Mouse (Mus musculus) lung, postnatal 14 days (tissue): Measurements from ENCODE around the gene Sorcs3.

ENCODE experiments used
- DNase-seq: peaks from one replicate; pipeline ENCODE4 v3.0.0; 2021

The Sorcs3 gene

GRCm38 (mm10) chr19:48391551-48391950, 185.7 kb downstream of the Sorcs3 start:
- DNase-seq = no peak

GRCm38 (mm10) chr19:48404774-48405495, 199.1 kb downstream of the Sorcs3 start:
- DNase-seq = no peak

GRCm38 (mm10) chr19:48408221-48408620, 202.4 kb downstream of the Sorcs3 start:
- no peak for DNase-seq

GRCm38 (mm10) chr19:48411332-48411731, 205.5 kb downstream of the Sorcs3 start:
- DNase-seq = peak; percentile 5

GRCm38 (mm10) chr19:48413836-48414235, 208.0 kb downstream of the Sorcs3 start:
- peak; percentile 43 for DNase-seq

GRCm38 (mm10) chr19:48418356-48418755, 212.5 kb downstream of the Sorcs3 start:
- DNase-seq = no peak

- no peak for DNase-seq
These were observed 223.4 kb downstream of the Sorcs3 start for GRCm38 (mm10) chr19:48429263-48429662.

GRCm38 (mm10) chr19:48429755-48430154, 223.9 kb downstream of the Sorcs3 start:
- peak; percentile 40 for DNase-seq

- DNase-seq = peak; percentile 13
These were observed 224.5 kb downstream of the Sorcs3 start for GRCm38 (mm10) chr19:48430328-48430727.

- DNase-seq = no peak
These were observed 232.6 kb downstream of the Sorcs3 start for GRCm38 (mm10) chr19:48438450-48438849.

GRCm38 (mm10) chr19:48461141-48461540, 255.3 kb downstream of the Sorcs3 start:
- no peak for DNase-seq

- DNase-seq = no peak
These were observed 256.6 kb downstream of the Sorcs3 start for GRCm38 (mm10) chr19:48462426-48462825.

GRCm38 (mm10) chr19:48463494-48463893, 257.7 kb downstream of the Sorcs3 start:
- DNase-seq = peak; percentile 5

GRCm38 (mm10) chr19:48467471-48467870, 261.6 kb downstream of the Sorcs3 start:
- DNase-seq = no peak

GRCm38 (mm10) chr19:48469791-48470410, 264.1 kb downstream of the Sorcs3 start:
- no peak for DNase-seq

GRCm38 (mm10) chr19:48471927-48472326, 266.1 kb downstream of the Sorcs3 start:
- DNase-seq = no peak

GRCm38 (mm10) chr19:48475784-48476410, 270.1 kb downstream of the Sorcs3 start:
- no peak for DNase-seq

GRCm38 (mm10) chr19:48478864-48479263, 273.0 kb downstream of the Sorcs3 start:
- no peak for DNase-seq

GRCm38 (mm10) chr19:48482946-48483345, 277.1 kb downstream of the Sorcs3 start:
- DNase-seq = no peak

GRCm38 (mm10) chr19:48491111-48491510, 285.3 kb downstream of the Sorcs3 start:
- no peak for DNase-seq

GRCm38 (mm10) chr19:48503896-48504620, 298.2 kb downstream of the Sorcs3 start:
- no peak for DNase-seq

GRCm38 (mm10) chr19:48523803-48524202, 318.0 kb downstream of the Sorcs3 start:
- no peak for DNase-seq

- DNase-seq = no peak
These were observed 318.8 kb downstream of the Sorcs3 start for GRCm38 (mm10) chr19:48524527-48525214.
